Mouse (Mus musculus): ENCODE data around the gene Cacna2d1. TPM values are rescaled to one million over a fixed set of nuclear protein-coding genes. Genes with fewer than 3 reads are reported as not detected.

The Cacna2d1 gene
- polyA plus RNA-seq, 1 experiment from 2014 or later, result 15.0 TPM

- Histone ChIP-seq H3K27me3 (ENCODE audit: insufficient read depth, poor library complexity, severe bottlenecking) (no peaks in the 10 kb centered on the region), H3K27ac (no peak overlapping the region), H3K9me3 (no peaks in the 10 kb centered on the region), H3K36me3 (no peaks in the 10 kb centered on the region), H3K4me3 (no peak overlapping the region), H3K4me1 (replicated peaks) (no peaks in the 10 kb centered on the region)
- 69% methylated on average over 1 of the region's 1 CpGs for WGBS
- DNase-seq (ENCODE audit: low spot score), result no peak
These were observed 100.8 kb downstream of the Cacna2d1 start for GRCm38 (mm10) chr5:16035259-16035658.

- H3K4me3 ChIP-seq, result no peak overlapping the region
- H3K27me3 ChIP-seq (ENCODE audit: insufficient read depth, poor library complexity, severe bottlenecking), result no peaks in the 10 kb centered on the region
- H3K36me3 ChIP-seq, result no peaks in the 10 kb centered on the region
- no peaks in the 10 kb centered on the region for H3K9me3 ChIP-seq
- H3K27ac ChIP-seq, result no peak overlapping the region
- 92% methylated on average over 6 of the region's 6 CpGs for WGBS
- H3K4me1 ChIP-seq (replicated peaks), result no peaks in the 10 kb centered on the region
- DNase-seq (ENCODE audit: low spot score), result no peak
These were observed 110.8 kb downstream of the Cacna2d1 start for GRCm38 (mm10) chr5:16045147-16045878.

- no peak overlapping the region for H3K4me3 ChIP-seq
- WGBS, result 81% methylated on average over 10 of the region's 10 CpGs
These were observed 113.1 kb downstream of the Cacna2d1 start for GRCm38 (mm10) chr5:16047452-16048191.

GRCm38 (mm10) chr5:16056795-16057194 is 122.3 kb downstream of the Cacna2d1 start:
- Histone ChIP-seq H3K4me1 (replicated peaks) (no peaks in the 10 kb centered on the region), H3K4me3 (no peak overlapping the region), H3K36me3 (no peaks in the 10 kb centered on the region), H3K9me3 (no peaks in the 10 kb centered on the region), H3K27ac (no peak overlapping the region), H3K27me3 (ENCODE audit: insufficient read depth, poor library complexity, severe bottlenecking) (no peaks in the 10 kb centered on the region)
- no peak for DNase-seq (ENCODE audit: low spot score)
- WGBS, result 86% methylated on average over 2 of the region's 2 CpGs

More at GRCm38 (mm10) chr5:16047452-16048191, 113.1 kb downstream of the Cacna2d1 start:
- H3K9me3 ChIP-seq, result no peaks in the 10 kb centered on the region
- no peak for DNase-seq (ENCODE audit: low spot score)
- H3K4me1 ChIP-seq (replicated peaks), result no peaks in the 10 kb centered on the region
- no peaks in the 10 kb centered on the region for H3K36me3 ChIP-seq
- H3K27ac ChIP-seq, result no peak overlapping the region
- H3K27me3 ChIP-seq (ENCODE audit: insufficient read depth, poor library complexity, severe bottlenecking), result no peaks in the 10 kb centered on the region

- no peak overlapping the region for H3K4me3 ChIP-seq
- no peaks in the 10 kb centered on the region for H3K9me3 ChIP-seq
- no peak overlapping the region for H3K27ac ChIP-seq
- H3K27me3 ChIP-seq (ENCODE audit: insufficient read depth, poor library complexity, severe bottlenecking), result no peaks in the 10 kb centered on the region
- H3K4me1 ChIP-seq (replicated peaks), result peaks cover 5% of the 10 kb centered on the region
- 46% methylated on average over 5 of the region's 5 CpGs for WGBS
- no peaks in the 10 kb centered on the region for H3K36me3 ChIP-seq
- no peak for DNase-seq (ENCODE audit: low spot score)
These were observed 128.3 kb downstream of the Cacna2d1 start for GRCm38 (mm10) chr5:16062773-16063172.

GRCm38 (mm10) chr5:16063273-16063672 is 128.8 kb downstream of the Cacna2d1 start:
- Histone ChIP-seq H3K4me1 (replicated peaks) (peaks cover 5% of the 10 kb centered on the region), H3K36me3 (no peaks in the 10 kb centered on the region), H3K9me3 (no peaks in the 10 kb centered on the region), H3K4me3 (no peak overlapping the region), H3K27me3 (ENCODE audit: insufficient read depth, poor library complexity, severe bottlenecking) (no peaks in the 10 kb centered on the region), H3K27ac (no peak overlapping the region)
- DNase-seq (ENCODE audit: low spot score), result no peak

- H3K36me3 ChIP-seq, result no peaks in the 10 kb centered on the region
- DNase-seq (ENCODE audit: low spot score), result no peak
- H3K4me1 ChIP-seq (replicated peaks), result peaks cover 5% of the 10 kb centered on the region
- H3K4me3 ChIP-seq, result no peak overlapping the region
- no peak overlapping the region for H3K27ac ChIP-seq
- no peaks in the 10 kb centered on the region for H3K9me3 ChIP-seq
- no peaks in the 10 kb centered on the region for H3K27me3 ChIP-seq (ENCODE audit: insufficient read depth, poor library complexity, severe bottlenecking)
- 80% methylated on average over 3 of the region's 3 CpGs for WGBS
These were observed 129.5 kb downstream of the Cacna2d1 start for GRCm38 (mm10) chr5:16063949-16064348.

GRCm38 (mm10) chr5:16065816-16066215 is 131.3 kb downstream of the Cacna2d1 start:
- H3K36me3 ChIP-seq, result no peaks in the 10 kb centered on the region
- no peaks in the 10 kb centered on the region for H3K9me3 ChIP-seq
- DNase-seq (ENCODE audit: low spot score), result no peak
- 74% methylated on average over 4 of the region's 4 CpGs for WGBS
- H3K4me3 ChIP-seq, result no peak overlapping the region
- H3K27me3 ChIP-seq (ENCODE audit: insufficient read depth, poor library complexity, severe bottlenecking), result no peaks in the 10 kb centered on the region
- H3K4me1 ChIP-seq (replicated peaks), result peaks cover 5% of the 10 kb centered on the region
- no peak overlapping the region for H3K27ac ChIP-seq

GRCm38 (mm10) chr5:16082253-16082652 is 147.8 kb downstream of the Cacna2d1 start:
- no peak overlapping the region for H3K4me3 ChIP-seq
- 0 out of 2 replicates have a peak, but pooled peaks cover 2% of the 10 kb centered on the region for H3K4me1 ChIP-seq (replicated peaks)
- H3K9me3 ChIP-seq, result no peaks in the 10 kb centered on the region
- H3K27ac ChIP-seq, result no peak overlapping the region
- DNase-seq (ENCODE audit: low spot score), result no peak
- 83% methylated on average over 2 of the region's 2 CpGs for WGBS
- no peaks in the 10 kb centered on the region for H3K36me3 ChIP-seq
- no peaks in the 10 kb centered on the region for H3K27me3 ChIP-seq (ENCODE audit: insufficient read depth, poor library complexity, severe bottlenecking)

- WGBS, result 72% methylated on average over 10 of the region's 10 CpGs
- Histone ChIP-seq H3K9me3 (no peaks in the 10 kb centered on the region), H3K4me3 (no peak overlapping the region), H3K36me3 (no peaks in the 10 kb centered on the region), H3K27ac (peak overlapping the region; percentile 6; the same call in 1 of the 2 replicates), H3K4me1 (replicated peaks) (0 out of 2 replicates have a peak, but pooled peaks cover 2% of the 10 kb centered on the region), H3K27me3 (ENCODE audit: insufficient read depth, poor library complexity, severe bottlenecking) (no peaks in the 10 kb centered on the region)
- no peak for DNase-seq (ENCODE audit: low spot score)
These were observed 152.8 kb downstream of the Cacna2d1 start for GRCm38 (mm10) chr5:16086979-16087902.

GRCm38 (mm10) chr5:16087995-16088394 is 153.5 kb downstream of the Cacna2d1 start:
- Histone ChIP-seq H3K36me3 (no peaks in the 10 kb centered on the region), H3K27me3 (ENCODE audit: insufficient read depth, poor library complexity, severe bottlenecking) (no peaks in the 10 kb centered on the region), H3K27ac (no peak overlapping the region), H3K4me1 (replicated peaks) (0 out of 2 replicates have a peak, but pooled peaks cover 2% of the 10 kb centered on the region), H3K4me3 (no peak overlapping the region), H3K9me3 (no peaks in the 10 kb centered on the region)
- DNase-seq (ENCODE audit: low spot score), result no peak
- WGBS, result 77% methylated on average over 2 of the region's 2 CpGs

- no peaks in the 10 kb centered on the region for H3K27me3 ChIP-seq (ENCODE audit: insufficient read depth, poor library complexity, severe bottlenecking)
- DNase-seq (ENCODE audit: low spot score), result no peak
- H3K4me3 ChIP-seq, result no peak overlapping the region
- H3K27ac ChIP-seq, result no peak overlapping the region
- no peaks in the 10 kb centered on the region for H3K36me3 ChIP-seq
- 92% methylated on average over 7 of the region's 7 CpGs for WGBS
- no peaks in the 10 kb centered on the region for H3K9me3 ChIP-seq
- H3K4me1 ChIP-seq (replicated peaks), result no peaks in the 10 kb centered on the region
These were observed 158.0 kb downstream of the Cacna2d1 start for GRCm38 (mm10) chr5:16092540-16092939.
